Mouse (Mus musculus) C2C12 (cell line): ENCODE measurements around the gene Gm37240. TPM values are rescaled to one million over a fixed set of nuclear protein-coding genes. Genes with fewer than 3 reads are reported as not detected.

Experiments used
- H3K27me3 ChIP-seq: one replicate; pipeline ENCODE4 v1.6.1; 2011; ENCODE audit not compliant: control insufficient read depth, insufficient read depth, insufficient read length
- H3K36me3 ChIP-seq: one replicate; pipeline ENCODE4 v1.6.1; 2011; ENCODE audit not compliant: control insufficient read depth, insufficient read depth
- H3K4me3 ChIP-seq: one replicate; pipeline ENCODE4 v1.5.1; 2011; ENCODE audit warnings: mild to moderate bottlenecking, control low read depth; ENCODE audit not compliant: poor library complexity, insufficient read depth, severe bottlenecking
- H3K79me2 ChIP-seq: one replicate; pipeline ENCODE4 v1.6.1; 2011; ENCODE audit not compliant: control insufficient read depth, insufficient read depth
- H3K79me3 ChIP-seq: one replicate; pipeline ENCODE4 v1.6.1; 2011; ENCODE audit warnings: low read depth, control low read depth
- H3ac ChIP-seq: one replicate; pipeline ENCODE3; 2011; ENCODE audit warnings: low read depth; ENCODE audit not compliant: control insufficient read depth, insufficient read length
- CEBPB ChIP-seq: IDR thresholded peaks from one replicate; pipeline ENCODE4 v1.6.1; 2011; ENCODE audit warnings: low read depth, mild to moderate bottlenecking, control low read depth, moderate library complexity
- CTCF ChIP-seq: IDR thresholded peaks from one replicate; pipeline ENCODE4 v1.5.1; 2011; ENCODE audit not compliant: control insufficient read depth, insufficient read depth, insufficient read length
- FOSL1 ChIP-seq: IDR thresholded peaks from one replicate; pipeline ENCODE4 v1.8.0; 2011; ENCODE audit warnings: mild to moderate bottlenecking, low read length; ENCODE audit not compliant: poor library complexity, insufficient read depth, severe bottlenecking
- MAX ChIP-seq: IDR thresholded peaks from one replicate; pipeline ENCODE4 v1.6.1; 2011; ENCODE audit warnings: mild to moderate bottlenecking, control low read depth
- MYOD1 ChIP-seq: IDR thresholded peaks from one replicate; pipeline ENCODE4 v1.6.1; 2011; ENCODE audit warnings: low read depth; ENCODE audit not compliant: control insufficient read depth, insufficient read length
- MYOG ChIP-seq: IDR thresholded peaks from one replicate; pipeline ENCODE4 v1.6.1; 2011; ENCODE audit not compliant: control insufficient read depth, insufficient read length; ENCODE audit errors: extremely low read depth
- USF1 ChIP-seq: IDR thresholded peaks from one replicate; pipeline ENCODE4 v1.6.1; 2011; ENCODE audit warnings: low read depth, mild to moderate bottlenecking, control low read depth, moderate library complexity
- polyA plus RNA-seq: library from polyadenylated mRNA; unstranded; fragments of >200 nt; fragmentation: generic; extraction: Trizol; gene quantifications from one replicate; pipeline ENCODE4 v1.2.1, GENCODE M21; 2012; ENCODE audit warnings: missing spikeins

Gm37240 gene
- polyA plus RNA-seq, 1 experiment: 7.3 TPM

DNA sequence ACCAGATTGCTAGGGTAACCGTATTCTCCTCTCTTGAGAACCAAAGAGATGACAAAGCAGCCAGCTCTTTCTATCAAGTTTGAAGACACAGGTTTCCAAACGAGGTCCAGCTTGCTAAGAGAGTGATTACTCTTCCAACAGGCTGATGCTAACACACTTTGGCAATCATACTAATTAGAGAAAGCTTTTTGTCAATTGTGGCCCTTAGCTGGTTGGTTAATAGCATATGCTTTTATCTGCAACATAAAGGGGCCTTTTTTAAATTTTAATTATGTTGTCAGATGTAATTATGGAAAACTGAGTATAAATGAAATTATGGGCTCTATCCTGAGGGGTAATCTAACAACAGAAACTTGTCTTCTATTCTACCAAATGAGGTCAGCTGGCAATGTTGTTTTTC is 160.1 kb downstream of the Gm37240 start:
- H3K36me3 ChIP-seq: no peaks in the 10 kb centered on the region
- no peaks in the 10 kb centered on the region for H3K79me2 ChIP-seq
- H3ac ChIP-seq: no peak overlapping the region
- H3K4me3 ChIP-seq: no peak overlapping the region
- no peak for TF ChIP-seq CEBPB
- TF ChIP-seq MYOG: no peak
- TF ChIP-seq FOSL1: no peak
- TF ChIP-seq USF1: no peak
- TF ChIP-seq CTCF: no peak
- no peak for TF ChIP-seq MAX
- no peak for TF ChIP-seq MYOD1
- no peaks in the 10 kb centered on the region for H3K79me3 ChIP-seq
- H3K27me3 ChIP-seq: no peaks in the 10 kb centered on the region

DNA sequence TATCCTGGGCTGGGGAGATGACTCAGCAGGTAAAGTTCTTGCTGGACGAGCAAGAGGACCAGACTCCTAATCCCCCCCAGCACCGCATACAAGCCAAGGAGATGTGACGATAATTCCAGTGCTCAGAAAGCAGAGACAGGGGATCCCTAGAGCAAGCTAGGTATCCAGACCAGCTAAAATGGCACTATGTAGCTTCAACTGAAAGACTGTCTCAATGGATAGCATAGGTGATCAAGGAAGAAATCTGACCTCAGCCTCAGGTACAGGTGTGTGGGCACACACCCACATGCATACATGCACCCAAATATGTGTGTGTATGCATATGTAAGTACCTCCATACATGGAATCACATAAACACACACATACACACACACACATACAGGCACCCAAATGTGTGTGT is 161.3 kb downstream of the Gm37240 start:
- no peaks in the 10 kb centered on the region for H3K79me2 ChIP-seq
- no peak for TF ChIP-seq CTCF
- TF ChIP-seq MAX: no peak
- no peak for TF ChIP-seq USF1
- no peak for TF ChIP-seq FOSL1
- no peak for TF ChIP-seq MYOG
- TF ChIP-seq CEBPB: no peak
- TF ChIP-seq MYOD1: no peak

GRCm38 (mm10) chr3:85725110-85725509 is 162.2 kb downstream of the Gm37240 start:
- Histone ChIP-seq H3ac (no peak overlapping the region), H3K36me3 (no peaks in the 10 kb centered on the region), H3K79me2 (no peaks in the 10 kb centered on the region), H3K4me3 (no peak overlapping the region), H3K79me3 (no peaks in the 10 kb centered on the region), H3K27me3 (no peaks in the 10 kb centered on the region)
- TF ChIP-seq CEBPB: no peak
- TF ChIP-seq MYOD1: no peak
- TF ChIP-seq MAX: no peak
- TF ChIP-seq MYOG: no peak
- no peak for TF ChIP-seq CTCF
- TF ChIP-seq USF1: no peak
- TF ChIP-seq FOSL1: no peak

More for the DNA sequence above, 161.3 kb downstream of the Gm37240 start:
- H3K79me3 ChIP-seq: no peaks in the 10 kb centered on the region
- H3K4me3 ChIP-seq: no peak overlapping the region
- H3K27me3 ChIP-seq: no peaks in the 10 kb centered on the region
- no peak overlapping the region for H3ac ChIP-seq
- H3K36me3 ChIP-seq: no peaks in the 10 kb centered on the region

- no peak for TF ChIP-seq CEBPB
- no peak for TF ChIP-seq MAX
- TF ChIP-seq FOSL1: no peak
- TF ChIP-seq USF1: no peak
- no peak for TF ChIP-seq MYOD1
- TF ChIP-seq CTCF: no peak
- Histone ChIP-seq H3ac (no peak overlapping the region), H3K79me2 (no peaks in the 10 kb centered on the region), H3K27me3 (no peaks in the 10 kb centered on the region), H3K79me3 (no peaks in the 10 kb centered on the region), H3K36me3 (no peaks in the 10 kb centered on the region), H3K4me3 (no peak overlapping the region)
Observed at GRCm38 (mm10) chr3:85722581-85722980, 164.7 kb downstream of the Gm37240 start.

DNA sequence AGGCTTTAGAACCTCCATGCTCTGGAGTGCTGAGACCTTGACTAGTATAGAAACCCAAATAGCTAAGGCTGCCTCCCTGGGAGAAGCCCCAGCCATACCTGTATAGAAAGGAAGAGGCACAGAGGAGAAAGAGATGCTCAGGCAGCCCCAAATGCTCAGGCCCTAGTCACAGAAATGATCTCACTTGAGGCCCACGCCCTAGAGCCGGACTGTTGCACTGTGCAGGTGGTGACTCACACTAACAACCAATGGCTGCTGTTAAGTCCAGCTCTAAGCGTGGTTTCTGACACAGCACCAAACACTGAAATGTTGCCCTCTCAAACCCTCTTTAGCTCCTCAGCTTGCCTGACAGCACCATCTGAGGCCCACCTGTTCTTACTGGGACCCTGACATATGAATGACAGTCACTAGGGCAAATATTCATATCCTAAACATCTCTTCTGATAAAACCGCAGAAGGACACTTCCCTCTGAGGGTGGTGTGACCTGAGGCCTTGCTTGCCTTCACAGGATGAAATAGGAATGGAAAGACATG is 171.5 kb downstream of the Gm37240 start:
- H3K79me3 ChIP-seq: no peaks in the 10 kb centered on the region
- TF ChIP-seq CTCF (no peak), MYOG (no peak), MYOD1 (peak; percentile 81)
- no peaks in the 10 kb centered on the region for H3K36me3 ChIP-seq
- H3ac ChIP-seq: no peak overlapping the region
- no peaks in the 10 kb centered on the region for H3K27me3 ChIP-seq
- H3K79me2 ChIP-seq: no peaks in the 10 kb centered on the region
- H3K4me3 ChIP-seq: no peak overlapping the region
